Mouse (Mus musculus): Measurements from ENCODE around the gene Lca5l.

Gene Lca5l

DNA sequence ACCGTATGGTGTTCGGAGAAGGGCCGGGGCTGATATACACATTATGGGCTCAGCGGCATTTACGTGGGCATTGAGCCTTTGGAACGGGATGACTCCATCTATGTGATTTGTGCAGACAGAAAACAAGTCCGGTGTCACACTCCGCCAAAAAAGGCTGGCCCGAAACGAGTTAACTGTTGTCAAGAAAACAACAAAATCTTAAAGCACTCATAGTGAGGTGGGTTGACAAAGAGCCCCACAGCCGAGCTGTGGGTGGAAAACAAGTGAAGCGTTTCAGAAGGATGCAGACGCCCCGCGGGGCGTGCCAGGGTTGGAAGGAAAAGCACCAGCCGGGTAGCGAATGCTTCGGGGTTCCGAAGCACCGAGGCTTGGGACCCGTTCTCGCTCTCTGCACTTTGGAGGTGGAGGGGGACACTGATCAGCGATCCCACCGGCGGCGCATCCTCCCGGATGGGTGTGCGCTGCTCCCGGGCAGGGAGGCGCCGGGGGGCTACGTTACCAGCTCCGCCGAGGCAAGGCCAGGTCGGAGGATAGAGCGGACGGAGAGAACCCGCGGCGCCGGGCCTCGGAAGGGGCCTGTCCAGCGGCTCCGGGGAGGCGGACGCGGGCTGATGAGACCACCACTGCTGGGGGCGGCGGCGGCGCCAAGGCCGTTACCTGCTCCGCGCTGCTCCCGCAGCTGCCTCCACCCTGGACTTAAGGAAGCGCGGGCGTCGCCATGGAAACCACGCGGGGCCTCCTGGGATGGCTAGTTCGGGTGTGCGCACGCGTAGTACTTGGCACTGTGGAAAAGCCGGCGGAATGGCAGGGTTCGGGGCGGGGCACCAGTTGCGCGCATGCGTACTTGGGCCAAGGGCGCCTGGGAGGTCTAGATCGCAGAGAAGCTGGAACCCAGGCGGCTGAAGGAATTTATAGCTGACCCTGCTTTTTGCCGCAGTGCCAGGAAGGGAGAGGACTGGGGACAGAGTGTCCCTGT is at the start of gene Lca5l:
Gene Lca5l, minus strand, starts transcription at position 741 of the 976 bp plus-strand sequence.
- DNase-seq (ENCODE audit: low spot score) = peak; percentile 98

- DNase-seq (ENCODE audit: low spot score) = no peak
Measured at GRCm38 (mm10) chr16:96235366-96235970, 43.4 kb upstream of the Lca5l start, which contains the start of gene B3galt5. TSS of gene B3galt5 (plus strand) at chr16:96235801.

- DNase-seq (ENCODE audit: low spot score) = no peak
Measured at GRCm38 (mm10) chr16:96233996-96234395, 41.9 kb upstream of the Lca5l start.

- DNase-seq (ENCODE audit: low spot score) = no peak
Measured at GRCm38 (mm10) chr16:96231974-96232373, 39.9 kb upstream of the Lca5l start.

- DNase-seq (ENCODE audit: low spot score) = no peak
Measured at GRCm38 (mm10) chr16:96231251-96231650, 39.2 kb upstream of the Lca5l start.

DNA sequence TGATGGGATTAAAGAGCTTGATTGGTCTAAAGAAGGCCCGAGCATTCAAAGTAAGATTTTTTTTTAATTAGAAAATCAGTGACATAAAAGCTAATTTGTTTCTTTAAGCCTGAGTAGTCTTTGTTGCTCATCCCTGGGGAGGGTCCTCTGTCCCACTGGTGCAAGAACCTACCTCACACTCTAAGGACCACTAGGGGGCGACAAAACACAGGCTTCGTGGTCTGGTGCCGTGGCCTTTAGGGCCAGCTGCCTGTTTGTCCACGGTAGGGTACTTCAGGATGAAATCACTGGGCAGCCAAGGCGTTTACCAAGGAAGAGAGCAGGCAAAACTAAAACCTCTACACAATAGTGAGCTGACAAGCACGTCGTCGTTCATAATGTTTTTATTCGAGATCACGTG is 38.3 kb upstream of the Lca5l start:
- peak; percentile 40 for DNase-seq (ENCODE audit: low spot score)

DNA sequence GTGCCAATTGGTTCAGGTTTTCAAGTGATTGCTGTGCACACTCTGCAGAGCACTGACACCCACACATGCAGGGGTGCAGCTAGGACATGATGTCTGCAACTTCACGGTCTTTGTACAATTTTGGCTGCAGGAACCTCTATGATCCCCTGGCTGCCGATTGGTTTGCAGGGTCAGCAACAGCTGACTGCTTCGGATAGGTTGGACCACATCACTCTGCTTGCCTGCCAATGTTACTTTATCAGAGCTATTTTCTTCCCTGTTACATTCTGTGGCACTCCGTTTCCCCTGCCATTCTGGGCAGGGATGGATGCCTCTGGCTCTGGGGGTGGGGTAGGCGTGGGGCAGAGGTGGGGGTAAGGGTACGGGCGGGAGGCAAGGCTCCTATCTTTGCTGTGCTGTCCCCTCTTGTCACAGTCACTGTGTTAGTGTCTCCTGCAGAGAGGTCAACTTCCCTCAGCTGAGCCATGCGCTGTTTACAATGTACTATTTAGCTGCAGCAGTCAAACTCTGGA is 37.0 kb upstream of the Lca5l start:
- no peak for DNase-seq (ENCODE audit: low spot score)

- DNase-seq (ENCODE audit: low spot score) = no peak
Measured at GRCm38 (mm10) chr16:96228438-96228837, 36.4 kb upstream of the Lca5l start.

DNA sequence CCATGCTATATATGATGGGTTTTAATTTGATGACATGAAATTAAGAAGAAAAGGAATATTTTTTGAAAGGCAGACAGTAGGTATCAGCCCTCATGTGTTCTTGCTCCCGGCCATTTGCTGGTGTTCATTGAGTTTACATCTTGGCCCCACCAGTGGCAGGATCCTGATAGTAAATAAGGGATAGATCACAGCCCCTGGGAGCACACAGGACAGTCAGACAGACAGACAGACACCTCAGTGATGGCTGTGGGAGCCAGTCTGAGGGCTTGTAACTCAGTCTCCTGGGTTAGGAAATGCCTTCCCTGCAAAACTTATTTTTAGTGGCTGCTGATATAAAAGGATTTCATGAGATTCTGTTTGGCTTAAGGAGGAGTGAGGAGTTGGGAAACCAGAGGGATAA is 30.4 kb upstream of the Lca5l start:
- DNase-seq (ENCODE audit: low spot score) = no peak

GRCm38 (mm10) chr16:96221959-96222358 is 29.9 kb upstream of the Lca5l start:
- DNase-seq (ENCODE audit: low spot score) = no peak

DNA sequence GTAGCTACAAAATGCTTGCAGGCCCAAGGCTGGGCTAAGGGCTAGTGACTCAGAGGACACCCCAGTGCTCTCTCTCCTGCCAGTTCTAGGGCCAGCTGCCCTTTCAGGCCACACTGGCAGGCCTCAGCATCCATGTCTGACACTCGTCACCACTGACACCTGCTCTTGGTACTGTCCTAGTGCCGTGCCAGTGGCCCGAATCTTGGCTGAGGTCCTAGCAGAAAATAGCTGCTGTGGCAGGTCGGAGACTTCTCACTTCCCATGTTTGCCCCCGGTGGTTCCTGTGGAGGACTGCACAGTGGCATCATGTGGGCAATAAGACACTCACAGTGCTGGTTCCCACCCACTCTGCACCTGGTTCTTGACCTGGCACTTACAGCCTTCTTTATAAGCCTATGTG is 29.4 kb upstream of the Lca5l start:
- DNase-seq (ENCODE audit: low spot score) = no peak

DNA sequence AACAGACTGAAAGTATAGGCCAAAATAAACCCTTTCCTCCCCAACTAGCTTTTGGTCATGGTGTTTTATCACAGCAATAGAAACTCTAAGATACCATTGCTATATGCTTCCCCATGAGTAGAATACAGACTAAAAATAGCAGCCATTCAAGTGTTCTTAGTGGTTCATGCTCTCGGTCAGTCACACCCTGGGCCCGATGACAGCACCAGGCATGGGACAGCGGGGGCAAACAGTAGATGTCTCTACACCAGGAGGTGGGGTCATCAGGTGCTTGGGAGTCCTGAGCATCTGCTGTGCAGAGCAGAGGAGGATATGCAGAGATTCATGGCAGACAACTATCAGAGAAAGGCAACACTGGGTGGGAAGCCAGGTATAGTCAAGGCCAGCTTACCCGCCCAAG is 21.0 kb upstream of the Lca5l start:
- no peak for DNase-seq (ENCODE audit: low spot score)

- no peak for DNase-seq (ENCODE audit: low spot score)
Measured at GRCm38 (mm10) chr16:96210856-96211255, 18.8 kb upstream of the Lca5l start.

DNA sequence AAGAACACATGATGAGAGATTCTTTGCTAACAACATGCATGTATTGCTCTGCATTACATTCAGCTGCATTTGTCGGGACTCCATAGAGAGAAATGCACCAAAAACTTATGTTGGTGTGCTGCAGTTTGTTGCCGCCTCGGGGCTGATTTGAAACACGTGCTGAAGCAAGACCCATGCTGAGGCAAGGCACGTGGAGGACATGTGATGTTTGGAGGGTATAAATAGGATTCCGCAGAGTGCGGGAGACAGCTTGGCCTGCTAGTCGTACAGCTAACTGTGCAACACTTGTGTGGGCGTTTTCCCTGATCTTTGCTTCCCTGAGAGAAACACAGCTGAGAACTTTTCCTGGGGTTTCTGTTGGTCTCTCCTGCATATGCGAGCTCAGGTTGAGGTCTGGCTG is 17.7 kb upstream of the Lca5l start:
- DNase-seq (ENCODE audit: low spot score) = no peak

DNA sequence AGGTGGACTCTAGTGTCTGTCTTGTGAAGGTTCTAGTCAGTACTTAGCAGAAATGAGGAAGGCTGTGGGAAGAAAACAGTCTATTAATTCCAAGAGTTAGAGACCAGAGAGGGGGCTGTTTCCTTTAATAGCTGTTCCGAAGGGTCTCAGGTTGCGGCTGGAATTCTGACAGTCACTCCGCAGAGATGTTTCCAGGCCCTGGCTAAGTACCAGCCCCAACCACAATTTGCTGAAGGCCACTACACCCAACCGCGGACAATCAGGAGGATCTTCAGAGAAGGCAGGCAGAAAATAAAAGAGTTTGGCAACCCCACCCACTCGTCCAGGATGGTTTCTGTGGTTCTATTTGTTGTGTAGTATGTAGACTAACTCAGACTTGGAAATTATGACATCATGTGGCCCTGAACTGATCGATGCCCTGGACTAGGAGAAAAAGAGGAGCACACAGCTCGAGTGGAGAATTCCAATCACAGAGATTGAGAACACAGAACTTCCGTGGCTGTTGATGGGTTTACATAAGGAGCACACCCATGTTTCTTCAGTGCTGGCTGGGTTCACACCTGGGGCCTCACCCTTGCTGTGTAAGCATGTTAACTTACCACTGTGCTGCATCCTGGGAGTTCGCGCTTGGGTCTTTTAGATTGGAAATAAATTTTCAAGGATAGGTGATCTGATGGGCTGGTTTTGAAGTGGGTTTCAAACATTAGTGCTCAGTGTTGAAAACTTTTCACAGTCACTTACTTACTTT is 9.6 kb upstream of the Lca5l start:
- no peak for DNase-seq (ENCODE audit: low spot score)

GRCm38 (mm10) chr16:96200702-96201028 is 8.6 kb upstream of the Lca5l start:
- peak; percentile 50 for DNase-seq (ENCODE audit: low spot score)

DNA sequence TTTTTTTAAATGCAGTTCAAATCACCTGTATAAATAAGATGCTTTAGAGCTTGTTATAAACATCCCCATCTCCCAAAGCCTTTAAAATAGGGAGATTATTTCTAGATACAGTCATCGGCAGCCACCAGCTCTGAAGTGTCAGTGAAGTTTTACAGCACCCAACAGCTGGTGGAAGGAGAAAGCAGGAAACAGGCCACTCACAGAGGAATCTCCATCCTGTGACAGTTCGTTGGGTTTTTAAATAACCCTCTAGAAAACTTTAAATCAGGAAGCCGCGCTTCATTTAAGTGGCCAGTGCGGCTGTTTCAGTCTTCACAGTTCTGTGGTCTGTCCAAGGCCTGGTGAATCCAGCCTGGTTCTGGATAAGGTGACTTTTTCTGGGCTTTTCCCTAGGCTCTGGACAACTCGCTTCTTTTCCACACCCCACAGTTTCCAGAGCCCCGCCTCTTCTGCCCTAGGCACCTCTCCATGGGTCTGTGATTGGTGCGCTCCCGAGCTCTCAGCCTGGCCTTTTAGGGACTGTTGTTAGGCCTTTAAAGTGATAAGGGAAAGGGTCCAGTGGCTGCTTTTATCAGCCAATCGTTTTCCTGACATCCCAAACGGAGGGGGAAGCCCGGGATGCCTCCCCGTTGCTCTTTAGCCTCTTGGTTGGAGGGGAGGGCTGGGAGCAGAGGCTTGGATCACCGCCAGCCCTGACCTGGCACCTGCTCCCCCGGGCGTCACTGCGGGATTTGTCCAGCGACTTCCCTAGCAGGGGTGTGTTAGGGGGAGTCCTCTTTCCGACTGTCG is 8.0 kb upstream of the Lca5l start, which contains the start of gene Sh3bgr:
Gene Sh3bgr, plus strand, starts transcription at position 538 of the 789 bp plus-strand sequence.
- peak; percentile 80 for DNase-seq (ENCODE audit: low spot score)

DNA sequence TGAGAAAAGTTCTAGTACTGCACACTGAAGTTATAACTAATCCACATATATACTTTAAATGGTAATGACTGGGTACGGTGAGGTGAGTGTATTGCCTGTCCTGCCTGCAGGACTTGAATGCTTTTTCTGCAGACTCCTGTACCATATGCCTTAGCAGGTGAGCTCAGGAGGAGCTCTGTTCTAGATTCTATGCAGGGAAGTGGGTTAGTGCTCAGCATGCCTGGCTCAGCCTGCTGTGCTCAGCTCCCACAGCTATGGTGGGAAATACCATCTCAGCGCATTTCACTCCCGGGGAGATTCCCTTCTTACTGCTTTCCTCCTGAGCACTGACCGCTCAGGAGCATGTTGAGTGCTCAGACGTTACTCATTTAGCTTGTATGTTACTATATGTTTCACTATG is 4.5 kb downstream of the Lca5l start:
- DNase-seq (ENCODE audit: low spot score) = no peak

DNA sequence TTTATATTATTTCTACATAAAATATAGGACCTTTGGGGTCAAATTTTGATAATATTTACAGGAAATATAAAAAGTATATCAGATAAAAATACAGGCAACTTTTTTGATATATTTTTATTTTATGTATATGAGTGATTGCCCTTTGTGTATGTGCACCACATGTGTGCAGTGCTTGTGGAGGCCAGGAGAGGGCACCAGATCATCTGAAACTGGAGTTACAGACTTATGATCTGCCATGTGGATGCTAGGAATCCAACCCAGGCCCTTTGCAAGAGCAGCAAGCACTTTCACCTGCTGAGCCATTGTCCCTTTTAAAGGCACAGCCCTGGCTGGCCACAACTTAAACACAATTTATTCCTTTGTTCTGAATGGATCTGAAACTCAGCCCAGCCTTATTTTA is 12.9 kb downstream of the Lca5l start:
- DNase-seq (ENCODE audit: low spot score) = no peak

DNA sequence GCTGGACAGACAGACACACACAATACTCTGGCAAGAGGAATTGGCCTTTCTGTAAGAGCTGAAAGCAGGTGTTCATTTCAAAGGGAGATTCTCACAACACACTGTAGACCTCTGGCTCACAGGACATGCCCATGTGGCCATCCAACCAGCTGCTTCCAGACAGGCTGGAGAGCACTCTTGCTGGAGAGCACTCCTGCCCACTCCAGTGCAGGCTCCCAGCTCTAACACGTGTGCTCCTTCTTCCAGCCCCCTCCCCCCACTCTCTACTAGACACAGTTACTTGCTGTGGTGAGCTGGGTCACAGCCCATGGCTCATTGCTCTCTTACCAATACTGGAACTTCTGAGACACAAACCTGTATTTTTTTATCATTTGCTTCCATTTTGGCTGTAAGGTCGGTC is 16.7 kb downstream of the Lca5l start:
- no peak for DNase-seq (ENCODE audit: low spot score)

- DNase-seq (ENCODE audit: low spot score) = no peak
Measured at GRCm38 (mm10) chr16:96173648-96174047, 18.4 kb downstream of the Lca5l start.

- no peak for DNase-seq (ENCODE audit: low spot score)
Measured at GRCm38 (mm10) chr16:96168837-96169236, 23.2 kb downstream of the Lca5l start.

Measured in ovary, adult 18-20 months (tissue).